Mouse (Mus musculus): ENCODE measurements around the gene Pglyrp2.

GRCm38 (mm10) chr17:32437106-32437505 lies 13.1 kb upstream of the Pglyrp2 start:
- TF ChIP-seq MAX (IDR thresholded peaks at IDR 0.05) (no peak), CTCF (IDR thresholded peaks at IDR 0.05; ENCODE audit: control insufficient read depth, insufficient read depth, insufficient read length) (no peak), MYOD1 (IDR thresholded peaks at IDR 0.05; ENCODE audit: control insufficient read depth, insufficient read length, low read depth) (no peak), MYOG (IDR thresholded peaks at IDR 0.05; ENCODE audit: control insufficient read depth, extremely low read depth, insufficient read length) (no peak), CEBPB (IDR thresholded peaks at IDR 0.05; ENCODE audit: low read depth) (no peak), USF1 (IDR thresholded peaks at IDR 0.05; ENCODE audit: low read depth) (no peak)
